Comparison of ENCODE assay signal across 16 mouse cellular contexts in the genomic region with DNA sequence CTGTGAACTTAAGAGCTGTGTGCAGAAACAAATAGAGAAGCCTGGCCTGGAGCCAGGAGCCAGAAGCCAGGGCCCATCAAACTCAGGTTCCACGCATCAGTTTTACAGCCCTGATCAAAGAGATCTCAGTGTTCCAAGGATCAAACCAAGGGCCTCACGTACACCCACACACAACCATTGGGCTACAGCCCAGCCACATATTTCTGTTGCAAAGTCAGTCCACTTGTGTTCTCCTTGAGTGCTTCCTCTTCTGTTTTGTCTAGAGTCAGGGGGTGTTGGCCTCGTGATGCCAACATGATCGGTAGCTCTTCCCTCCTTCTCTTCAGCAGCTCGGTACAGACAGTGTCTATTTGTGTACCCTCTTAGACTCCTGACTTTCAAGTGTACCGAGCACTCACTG. TPM values are rescaled to one million over a fixed set of nuclear protein-coding genes. Genes with fewer than 3 reads are reported as not detected.
DNase-seq lines count a peak whose midpoint lies in the region; ATAC-seq lines count a peak whose summit lies in the region.
"Had no signal": no experiment of that assay in that cellular context is flagged by ENCODE, and none has a peak within 500 bp of the region (broad histone marks: within the 10 kb centered on the region; RNA-seq: fewer than 3 reads in every experiment).

No protein-coding gene starts in this region.

- H3K9ac ChIP-seq in kidney, embryonic 16.5 days (replicated peaks; ENCODE audit: low read length), result no peak overlapping the region
- H3K9ac ChIP-seq in lung, embryonic 16.5 days (ENCODE audit: low read length), result no peak overlapping the region
- H3K9ac ChIP-seq in midbrain, embryonic 15.5 days, result no peak overlapping the region
- H3K9ac ChIP-seq: hindbrain, embryonic 15.5 days; neural tube, embryonic 12.5 days had no signal

- no peaks in the 10 kb centered on the region for H3K36me3 ChIP-seq in kidney, embryonic 16.5 days (ENCODE audit: insufficient read depth, low read length)
- H3K36me3 ChIP-seq in lung, embryonic 16.5 days (ENCODE audit: control insufficient read depth, insufficient read depth, low read length), result no peaks in the 10 kb centered on the region
- no peaks in the 10 kb centered on the region for H3K36me3 ChIP-seq in midbrain, embryonic 15.5 days (replicated peaks)
- H3K36me3 ChIP-seq: hindbrain, embryonic 15.5 days; neural tube, embryonic 12.5 days had no signal

- H3K27me3 ChIP-seq in kidney, embryonic 16.5 days (ENCODE audit: insufficient read depth, low read length), result no peaks in the 10 kb centered on the region
- no peaks in the 10 kb centered on the region; the same call in 1 of the 2 replicates for H3K27me3 ChIP-seq in lung, embryonic 16.5 days (ENCODE audit: control insufficient read depth, insufficient read depth, low read depth, low read length)
- no peaks in the 10 kb centered on the region for H3K27me3 ChIP-seq in midbrain, embryonic 15.5 days (replicated peaks)
- H3K27me3 ChIP-seq: hindbrain, embryonic 15.5 days; neural tube, embryonic 12.5 days had no signal

- H3K4me2 ChIP-seq in kidney, embryonic 16.5 days (replicated peaks; ENCODE audit: low read depth, low read length), result no peak overlapping the region
- no peak overlapping the region for H3K4me2 ChIP-seq in lung, embryonic 16.5 days (ENCODE audit: low read depth, low read length)
- H3K4me2 ChIP-seq in midbrain, embryonic 15.5 days, result no peak overlapping the region
- H3K4me2 ChIP-seq: hindbrain, embryonic 15.5 days; midbrain, embryonic 11.5 days; neural tube, embryonic 12.5 days had no signal

- H3K4me3 ChIP-seq in kidney, embryonic 16.5 days (ENCODE audit: low read length), result no peak overlapping the region
- H3K4me3 ChIP-seq in lung, embryonic 16.5 days (ENCODE audit: low read length), result no peak overlapping the region
- H3K4me3 ChIP-seq in midbrain, embryonic 15.5 days, result no peak overlapping the region
- H3K4me3 ChIP-seq: gastrocnemius, adult 2 months; hindbrain, embryonic 15.5 days; neural tube, embryonic 12.5 days had no signal

- no peaks in the 10 kb centered on the region for H3K9me3 ChIP-seq in kidney, embryonic 16.5 days (ENCODE audit: low read length)
- no peaks in the 10 kb centered on the region for H3K9me3 ChIP-seq in lung, embryonic 16.5 days (ENCODE audit: control insufficient read depth, low read length)
- H3K9me3 ChIP-seq in midbrain, embryonic 15.5 days, result no peaks in the 10 kb centered on the region
- H3K9me3 ChIP-seq: hindbrain, embryonic 15.5 days; neural tube, embryonic 12.5 days had no signal

- no peaks in the 10 kb centered on the region; the same call in 1 of the 2 replicates for H3K4me1 ChIP-seq in kidney, embryonic 16.5 days (ENCODE audit: insufficient read depth, low read length)
- H3K4me1 ChIP-seq in lung, embryonic 16.5 days (replicated peaks; ENCODE audit: control insufficient read depth, insufficient read depth, low read length), result peaks cover 6% of the 10 kb centered on the region; the same call in 1 of the 2 replicates
- peaks cover 7% of the 10 kb centered on the region for H3K4me1 ChIP-seq in midbrain, embryonic 15.5 days
- H3K4me1 ChIP-seq: neural tube, embryonic 12.5 days had no signal

- WGBS in kidney, embryonic 16.5 days, result 9% methylated on average over 6 of the region's 6 CpGs
- WGBS in lung, embryonic 16.5 days, result 23% methylated on average over 6 of the region's 6 CpGs
- 68% methylated on average over 6 of the region's 6 CpGs for WGBS in midbrain, embryonic 15.5 days

- ATAC-seq in kidney, embryonic 16.5 days (ENCODE audit: low FRiP score, low TSS enrichment), result peak; percentile 55
- peak; percentile 76 for ATAC-seq in lung, embryonic 16.5 days (ENCODE audit: low read depth)
- no peak for ATAC-seq in midbrain, embryonic 15.5 days (replicated peaks)

- DNase-seq in cerebellum, adult 9-10 months, result peak; percentile 22
- no peak for DNase-seq in cerebellum, postnatal 10 days
- DNase-seq in kidney, postnatal 14 days, result no peak
- peak; percentile 21 for DNase-seq in A20 (ENCODE audit: low read depth, low spot score)
- DNase-seq in embryo, embryonic 10 days (ENCODE audit: low spot score), result no peak
- DNase-seq: embryo, embryonic 11 days; gastrocnemius, adult 2 months; layer of hippocampus, postnatal 36 days; liver; right cerebral cortex, adult 18-20 months had no signal

- H3K27ac ChIP-seq in kidney, embryonic 16.5 days (ENCODE audit: low read length), result no peak overlapping the region
- peak overlapping the region; percentile 11 for H3K27ac ChIP-seq in lung, embryonic 16.5 days (ENCODE audit: low read length)
- H3K27ac ChIP-seq in midbrain, embryonic 15.5 days, result no peak overlapping the region
- H3K27ac ChIP-seq: gastrocnemius, adult 2 months; hindbrain, embryonic 15.5 days; neural tube, embryonic 12.5 days had no signal

RNA-seq across cellular contexts. Expression of a gene that starts 34.2 kb away (rescaled TPM):
- 0.75 and 1.1 TPM in 2 replicates for polyA plus RNA-seq in kidney, embryonic 16.5 days (2015; fragmentation: Nextera tagmentation; extraction: Ambion mirVana)
- 1.5 TPM in 2 replicates for polyA plus RNA-seq in lung, embryonic 16.5 days (2015; fragmentation: Nextera tagmentation; extraction: Ambion mirVana)
- 0.43 and 0.52 TPM in 2 replicates for polyA plus RNA-seq in midbrain, embryonic 15.5 days (2015; fragmentation: Nextera tagmentation; extraction: Ambion mirVana)

Comparison
In these comparisons a context has a peak if more than half of its experiments do, and no peak if none do; other contexts are left out.
1. DNase-seq: peak in cerebellum, adult 9-10 months (single experiment) and A20 (single experiment); none in cerebellum, postnatal 10 days (0 of 2), kidney, postnatal 14 days (single experiment) and embryo, embryonic 10 days (single experiment).